Mouse (Mus musculus) forebrain, embryonic 12.5 days (tissue): ENCODE data around the gene Gm21119. TPM values are rescaled to one million over a fixed set of nuclear protein-coding genes. Genes with fewer than 3 reads are reported as not detected.
"Not testable (repeated sequence)": the region's sequence is repeated elsewhere in the genome, so short reads cannot be mapped to it uniquely, and the experiment has no call there.

Experiments used
- ATAC-seq: fragments of 200-750 bp; cut with Nextera tagmentation; 2 replicates; pipeline ENCODE4 v1.8.0; 2017; ENCODE audit warnings: moderate TSS enrichment; ENCODE audit not compliant: low FRiP score
- H3K27ac ChIP-seq: fragments of 300-500 bp; sonication (generic); 2 replicates; pipeline ENCODE4 v1.5.1; 2016; ENCODE audit warnings: mild to moderate bottlenecking
- H3K27me3 ChIP-seq: fragments of 300-500 bp; sonication (generic); 2 replicates; pipeline ENCODE4 v1.6.1; 2016; ENCODE audit warnings: mild to moderate bottlenecking
- H3K36me3 ChIP-seq: fragments of 300-500 bp; sonication (generic); replicated peaks from 2 replicates; pipeline ENCODE4 v1.6.1; 2016; ENCODE audit warnings: mild to moderate bottlenecking
- H3K4me1 ChIP-seq: fragments of 300-500 bp; sonication (generic); 2 replicates; pipeline ENCODE4 v1.6.1; 2016
- H3K4me2 ChIP-seq: fragments of 300-500 bp; sonication (generic); 2 replicates; pipeline ENCODE4 v1.6.1; 2016; ENCODE audit warnings: mild to moderate bottlenecking, moderate library complexity
- H3K4me3 ChIP-seq: fragments of 300-500 bp; sonication (generic); replicated peaks from 2 replicates; pipeline ENCODE4 v1.5.1; 2016; ENCODE audit warnings: mild to moderate bottlenecking
- H3K9ac ChIP-seq: fragments of 300-500 bp; sonication (generic); 2 replicates; pipeline ENCODE4 v1.6.1; 2016; ENCODE audit warnings: mild to moderate bottlenecking
- H3K9me3 ChIP-seq: fragments of 300-500 bp; sonication (generic); 2 replicates; pipeline ENCODE4 v1.6.1; 2016
- WGBS: fragments of 180-500 bp; shearing (Covaris S2); methylation state at CpG from one replicate; pipeline ENCODE4 v1.1.7; 2016; 5-methylcytosine and 5-hydroxymethylcytosine counted together
- polyA plus RNA-seq: library from polyadenylated mRNA; unstranded; fragments of >200 nt; fragmentation: Nextera tagmentation; extraction: Ambion mirVana; gene quantifications from 2 replicates; pipeline ENCODE4 v1.2.1, GENCODE M21; 2016

Gene Gm21119
- polyA plus RNA-seq, 1 experiment from 2014 or later = not detected

GRCm38 (mm10) chr8:20596842-20597708 lies 17.6 kb upstream of the Gm21119 start:
- H3K4me2 ChIP-seq, H3K9ac ChIP-seq, H3K27me3 ChIP-seq, H3K4me1 ChIP-seq, H3K27ac ChIP-seq, H3K36me3 ChIP-seq, H3K4me3 ChIP-seq, H3K9me3 ChIP-seq: not testable (repeated sequence)
- ATAC-seq = peak; percentile 75
- WGBS = 83% methylated on average over 10 of the region's 13 CpGs

- H3K36me3 ChIP-seq, H3K27ac ChIP-seq, H3K4me2 ChIP-seq, H3K9ac ChIP-seq, H3K27me3 ChIP-seq, H3K9me3 ChIP-seq, H3K4me3 ChIP-seq, H3K4me1 ChIP-seq: not testable (repeated sequence)
- 82% methylated on average over 9 of the region's 10 CpGs for WGBS
- peak; percentile 76 for ATAC-seq
These were observed 16.2 kb upstream of the Gm21119 start for GRCm38 (mm10) chr8:20598300-20599170.

DNA sequence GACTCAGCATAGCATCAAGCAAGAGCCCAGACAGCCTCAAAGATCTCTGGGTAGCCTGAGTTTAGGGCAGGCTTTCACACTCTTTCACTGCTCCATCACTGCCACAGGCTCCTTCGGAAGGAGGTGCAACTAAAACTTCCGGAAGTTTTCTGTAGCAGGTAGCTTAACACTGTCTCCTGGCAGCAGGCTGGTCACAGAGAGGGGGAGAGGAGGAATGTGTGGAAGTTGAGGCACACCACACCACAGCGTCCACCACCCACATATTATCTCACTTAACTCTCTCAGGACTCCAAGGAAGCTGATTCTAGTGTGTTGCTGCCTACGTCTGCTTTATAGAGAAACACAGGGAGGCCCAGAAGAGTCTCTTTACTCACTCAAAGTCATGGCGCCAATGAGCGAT lies 15.4 kb upstream of the Gm21119 start:
- H3K4me3 ChIP-seq, H3K27ac ChIP-seq, H3K4me2 ChIP-seq, H3K27me3 ChIP-seq, H3K4me1 ChIP-seq, H3K9me3 ChIP-seq, ATAC-seq, H3K9ac ChIP-seq, H3K36me3 ChIP-seq: not testable (repeated sequence)
- WGBS = 88% methylated on average over 4 of the region's 6 CpGs

DNA sequence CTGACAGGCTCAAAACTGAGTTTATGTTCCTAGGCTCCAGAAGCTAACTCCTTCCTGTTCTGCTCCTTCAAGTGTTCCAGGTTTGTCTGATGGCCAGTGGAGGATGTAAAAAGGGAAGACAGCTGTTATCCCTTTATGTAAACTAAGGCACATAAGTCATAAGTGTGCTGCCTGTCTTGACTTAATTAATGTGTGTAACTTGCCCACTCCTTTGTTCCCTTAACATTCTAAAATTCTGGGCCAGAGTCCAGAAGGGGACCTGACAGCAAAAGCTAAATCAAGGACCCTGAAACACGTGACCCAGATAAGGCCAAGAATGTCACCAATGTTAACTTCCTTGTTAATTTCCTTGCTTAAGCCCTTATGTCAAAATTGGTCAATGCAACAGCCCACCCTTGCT lies 3.9 kb upstream of the Gm21119 start:
- WGBS = 69% methylated on average over 1 of the region's 1 CpGs
- not testable (repeated sequence) for H3K4me3 ChIP-seq, H3K9ac ChIP-seq, H3K9me3 ChIP-seq, ATAC-seq, H3K36me3 ChIP-seq, H3K4me2 ChIP-seq, H3K4me1 ChIP-seq, H3K27ac ChIP-seq, H3K27me3 ChIP-seq

DNA sequence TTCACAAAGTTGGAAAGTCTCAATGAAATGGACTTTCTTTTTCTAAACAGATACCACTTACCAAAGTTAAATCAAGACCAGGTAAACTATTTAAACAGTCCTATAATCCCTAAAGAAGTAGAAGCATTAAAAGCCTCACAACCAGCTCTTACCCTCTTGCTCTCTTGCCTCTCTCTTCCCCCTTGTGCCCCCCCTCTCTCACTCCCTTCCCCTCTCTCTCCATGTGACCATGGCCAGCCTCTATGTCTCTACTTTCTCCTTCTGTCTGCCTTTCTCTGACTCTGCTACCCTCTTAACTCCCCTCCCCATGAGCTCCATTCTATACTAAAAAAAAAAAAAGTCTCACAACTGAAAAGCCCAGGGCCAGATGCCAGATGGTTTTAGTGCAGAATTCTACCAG lies 2.0 kb upstream of the Gm21119 start:
- H3K4me3 ChIP-seq, H3K9me3 ChIP-seq, H3K36me3 ChIP-seq, H3K27me3 ChIP-seq, H3K9ac ChIP-seq, H3K4me1 ChIP-seq, ATAC-seq, H3K27ac ChIP-seq, H3K4me2 ChIP-seq: not testable (repeated sequence)

DNA sequence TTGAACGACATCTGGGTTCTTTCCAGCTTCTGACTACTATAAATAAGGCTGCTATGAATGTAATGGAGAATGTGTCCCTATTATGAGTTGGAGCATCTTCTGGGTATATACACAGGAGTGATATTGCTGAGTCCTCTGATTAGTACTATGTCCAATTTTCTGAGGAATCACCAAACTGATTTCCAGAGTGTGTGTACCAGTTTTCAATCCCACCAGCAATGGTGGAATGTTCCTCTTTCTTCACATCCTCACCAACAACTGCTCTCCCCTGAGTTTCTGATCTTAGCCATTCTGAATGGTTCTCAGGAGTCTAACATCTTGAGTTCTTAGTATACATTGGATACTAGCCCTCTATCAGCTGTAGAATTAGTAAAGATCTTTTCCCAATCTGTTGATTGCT lies 16.0 kb downstream of the Gm21119 start:
- not testable (repeated sequence) for H3K9me3 ChIP-seq, H3K4me1 ChIP-seq, ATAC-seq, H3K27ac ChIP-seq, H3K4me2 ChIP-seq, H3K9ac ChIP-seq, H3K36me3 ChIP-seq, H3K27me3 ChIP-seq, H3K4me3 ChIP-seq
- WGBS = 45% methylated on average over 1 of the region's 1 CpGs

GRCm38 (mm10) chr8:20637931-20638330 lies 23.2 kb downstream of the Gm21119 start:
- not testable (repeated sequence) for ATAC-seq, H3K9ac ChIP-seq
- 36% methylated on average over 1 of the region's 1 CpGs for WGBS

GRCm38 (mm10) chr8:20643536-20643935 lies 28.8 kb downstream of the Gm21119 start:
- not testable (repeated sequence) for H3K9me3 ChIP-seq, H3K27me3 ChIP-seq, H3K9ac ChIP-seq, H3K4me1 ChIP-seq, H3K36me3 ChIP-seq, ATAC-seq, H3K4me2 ChIP-seq, H3K4me3 ChIP-seq, H3K27ac ChIP-seq
- 40% methylated on average over 1 of the region's 1 CpGs for WGBS

More at GRCm38 (mm10) chr8:20637931-20638330, 23.2 kb downstream of the Gm21119 start:
- H3K4me2 ChIP-seq, H3K9me3 ChIP-seq, H3K4me1 ChIP-seq, H3K4me3 ChIP-seq, H3K36me3 ChIP-seq, H3K27ac ChIP-seq, H3K27me3 ChIP-seq: not testable (repeated sequence)

DNA sequence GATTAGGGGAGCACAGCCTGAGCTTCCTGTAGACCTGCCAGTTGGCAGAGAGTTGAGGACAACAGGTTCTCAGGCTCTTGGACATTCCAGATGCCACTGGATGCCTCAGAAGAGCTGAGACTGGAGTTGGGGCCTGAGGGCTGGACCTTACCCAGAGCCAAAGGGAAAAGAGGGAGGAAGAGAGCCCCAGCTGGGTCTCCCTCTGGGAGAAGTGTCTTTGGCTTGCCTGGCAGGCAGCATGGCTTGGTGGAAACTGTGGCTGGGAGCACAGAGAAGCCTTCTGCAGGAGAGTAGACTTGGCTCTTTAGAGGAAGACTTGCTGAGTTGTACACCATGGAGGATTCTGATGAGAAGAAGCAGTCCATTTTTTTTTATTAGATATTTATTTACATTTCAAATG lies 38.3 kb downstream of the Gm21119 start:
- H3K27me3 ChIP-seq, H3K4me3 ChIP-seq, H3K4me1 ChIP-seq, H3K4me2 ChIP-seq, H3K27ac ChIP-seq, H3K9ac ChIP-seq, H3K36me3 ChIP-seq, H3K9me3 ChIP-seq, ATAC-seq: not testable (repeated sequence)

GRCm38 (mm10) chr8:20678418-20678817 lies 63.7 kb downstream of the Gm21119 start:
- not testable (repeated sequence) for H3K27me3 ChIP-seq, H3K36me3 ChIP-seq, H3K4me3 ChIP-seq, H3K4me1 ChIP-seq, H3K4me2 ChIP-seq, H3K9ac ChIP-seq, H3K9me3 ChIP-seq, ATAC-seq, H3K27ac ChIP-seq
